ENCODE assay signal across 16 mouse cellular contexts in the genomic region with DNA sequence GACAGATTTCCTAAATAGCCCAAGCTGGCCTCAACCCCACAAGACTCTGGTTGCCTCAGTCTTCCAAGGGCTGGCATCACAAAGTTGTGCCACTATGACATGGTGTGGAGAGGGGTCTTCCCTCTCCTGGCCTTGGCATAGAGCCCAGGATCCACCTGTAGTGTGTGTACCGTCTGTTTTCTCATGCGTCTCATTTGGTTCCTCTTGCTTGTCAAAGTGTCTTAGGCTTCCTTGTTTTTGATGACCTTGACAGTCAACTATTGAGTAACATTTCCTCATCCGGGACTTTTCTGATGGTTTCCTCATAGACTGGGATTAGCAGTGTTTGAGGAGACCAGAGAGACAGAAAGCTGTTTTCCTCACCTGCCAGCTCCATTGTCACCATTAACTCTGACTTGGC. TPM values are rescaled to one million over a fixed set of nuclear protein-coding genes. Genes with fewer than 3 reads are reported as not detected.
A peak's percentile ranks its signal among the peaks of the same experiment; 100 is the strongest.
DNase-seq lines count a peak whose midpoint lies in the region; ATAC-seq and TF ChIP-seq lines count a peak whose summit lies in the region.
"Had no signal": no experiment of that assay in that cellular context is flagged by ENCODE, and none has a peak within 500 bp of the region (broad histone marks: within the 10 kb centered on the region; RNA-seq: fewer than 3 reads in every experiment).

No protein-coding gene starts in this region.

- intact Hi-C loops in heart, postnatal 10 days (cut with DNase I) = no loop called here

- H3K4me3 ChIP-seq in lung, postnatal 0 days (ENCODE audit: low read depth, low read length) = no peak overlapping the region
- H3K4me3 ChIP-seq in bone marrow, adult 2 months (replicated peaks; ENCODE audit: control insufficient read depth, low read depth, low read length) = no peak overlapping the region
- H3K4me3 ChIP-seq in embryonic facial prominence, embryonic 10.5 days = no peak overlapping the region
- H3K4me3 ChIP-seq: limb, embryonic 13.5 days; myocyte had no signal

- WGBS in lung, postnatal 0 days = 43% methylated on average over 3 of the region's 3 CpGs
- WGBS in bone marrow, adult 2 months = 33% methylated on average over 3 of the region's 3 CpGs
- 82% methylated on average over 3 of the region's 3 CpGs for WGBS in embryonic facial prominence, embryonic 10.5 days

- no peaks in the 10 kb centered on the region for H3K36me3 ChIP-seq in lung, postnatal 0 days (ENCODE audit: insufficient read depth, low read length)
- peaks cover 39% of the 10 kb centered on the region for H3K36me3 ChIP-seq in embryonic facial prominence, embryonic 10.5 days (replicated peaks)

- no peak overlapping the region for H3K4me2 ChIP-seq in lung, postnatal 0 days (replicated peaks; ENCODE audit: low read depth, low read length)
- H3K4me2 ChIP-seq: limb, embryonic 13.5 days had no signal

- no peak overlapping the region for H3K9ac ChIP-seq in lung, postnatal 0 days (replicated peaks; ENCODE audit: low read depth)
- H3K9ac ChIP-seq: limb, embryonic 13.5 days had no signal

- TF ChIP-seq POLR2A in bone marrow, adult 2 months (IDR thresholded peaks at IDR 0.05; ENCODE audit: borderline replicate concordance, control insufficient read depth, low read depth, low read length) = no peak

- TF ChIP-seq EP300 in lung, postnatal 0 days (IDR thresholded peaks at IDR 0.05) = no peak

- H3K27ac ChIP-seq in lung, postnatal 0 days (ENCODE audit: low read length) = no peak overlapping the region
- H3K27ac ChIP-seq in bone marrow, adult 2 months (ENCODE audit: control insufficient read depth, insufficient read depth, low read depth, low read length, poor library complexity) = peak overlapping the region; percentile 61; the same call in 1 of the 2 replicates
- H3K27ac ChIP-seq in embryonic facial prominence, embryonic 10.5 days (replicated peaks) = no peak overlapping the region

- no peaks in the 10 kb centered on the region for H3K9me3 ChIP-seq in lung, postnatal 0 days (ENCODE audit: low read length)
- H3K9me3 ChIP-seq in embryonic facial prominence, embryonic 10.5 days = no peaks in the 10 kb centered on the region
- H3K9me3 ChIP-seq: limb, embryonic 13.5 days had no signal

- ATAC-seq in lung, postnatal 0 days = no peak
- ATAC-seq in megakaryocyte, adult 5-6 weeks (ENCODE audit: poor library complexity, severe bottlenecking) = peak; percentile 66
- no peak for ATAC-seq in inflammation-experienced regulatory T-cells, adult 6 months

- peaks cover 12% of the 10 kb centered on the region; the same call in 1 of the 2 replicates for H3K4me1 ChIP-seq in lung, postnatal 0 days (ENCODE audit: insufficient read depth, low read depth, low read length)
- H3K4me1 ChIP-seq in bone marrow, adult 2 months (ENCODE audit: control insufficient read depth, insufficient read depth, low read length) = peaks cover 12% of the 10 kb centered on the region; the same call in 1 of the 2 replicates
- peaks cover 10% of the 10 kb centered on the region for H3K4me1 ChIP-seq in embryonic facial prominence, embryonic 10.5 days

- peak; percentile 93 for DNase-seq in heart, adult 11 months
- DNase-seq in heart, postnatal 10 days = no peak
- peak; percentile 37 for DNase-seq in lung, postnatal 0 days (ENCODE audit: low spot score)
- no peak for DNase-seq in lung, adult 18-20 months
- DNase-seq in embryonic facial prominence, embryonic 10.5 days (ENCODE audit: low spot score) = no peak
- DNase-seq: cerebellum, adult 9-11 months; heart, postnatal 14 days; kidney, postnatal 25 days; lung, postnatal 4 days; right cerebral cortex, postnatal 25 days; thymus, postnatal 4 days had no signal

- H3K27me3 ChIP-seq in lung, postnatal 0 days (replicated peaks; ENCODE audit: insufficient read depth, low read length) = no peaks in the 10 kb centered on the region
- no peaks in the 10 kb centered on the region for H3K27me3 ChIP-seq in embryonic facial prominence, embryonic 10.5 days (replicated peaks; ENCODE audit: low read depth, poor library complexity, severe bottlenecking)
- H3K27me3 ChIP-seq: limb, embryonic 13.5 days had no signal

- no peak for TF ChIP-seq CTCF in lung, postnatal 0 days (IDR thresholded peaks at IDR 0.05)
- no peak for TF ChIP-seq CTCF in bone marrow, adult 2 months (IDR thresholded peaks at IDR 0.05; ENCODE audit: control insufficient read depth, insufficient read depth, low read length)

RNA-seq across cellular contexts. Expression of a gene that starts 30.8 kb away (rescaled TPM):
- total RNA-seq in heart, postnatal 10 days (2021) = 10 to 100 TPM; 37.6 to 37.9 TPM
- polyA plus RNA-seq in lung, postnatal 0 days (2015; fragmentation: Nextera tagmentation; extraction: Ambion mirVana) = 22.5 and 23.7 TPM in 2 replicates
- 5.7 and 11.2 TPM in 2 replicates for polyA plus RNA-seq in bone marrow, adult 2 months (2011; ENCODE audit: insufficient read depth, insufficient read length, low replicate concordance, missing spikeins)
- total RNA-seq in megakaryocyte, adult 5-6 weeks (2015) = 18.2 and 21.2 TPM in 2 replicates
- 37.1 and 37.6 TPM in 2 replicates for total RNA-seq in megakaryocyte, adult 5-6 weeks (2017)
- polyA plus RNA-seq in inflammation-experienced regulatory T-cells, adult 6 months (2017; shearing (Covaris generic)) = 10 to 100 TPM in 2 of 3 experiments, 1 to 10 TPM in 1; 8.9 to 54.6 (median 10.3) TPM
- 12.5 and 13.4 TPM in 2 replicates for polyA plus RNA-seq in embryonic facial prominence, embryonic 10.5 days (2016; fragmentation: Nextera tagmentation; extraction: Ambion mirVana)

Comparison
In these comparisons a context has a peak if more than half of its experiments do, and no peak if none do; other contexts are left out.
1. DNase-seq: peak in heart, adult 11 months (single experiment) and lung, postnatal 0 days (single experiment); none in heart, postnatal 10 days (0 of 2), lung, adult 18-20 months (0 of 2) and embryonic facial prominence, embryonic 10.5 days (single experiment).